Mouse (Mus musculus) heart, embryonic 14.5 days (tissue): ENCODE measurements around the gene Phlda1. TPM values are rescaled to one million over a fixed set of nuclear protein-coding genes. Genes with fewer than 3 reads are reported as not detected.
A peak's percentile ranks its signal among the peaks of the same experiment; 100 is the strongest.

Source experiments
- ATAC-seq: fragments of 200-750 bp; cut with Nextera tagmentation; 2 replicates; pipeline ENCODE4 v1.8.0; 2017; ENCODE audit warnings: low read depth, moderate TSS enrichment; ENCODE audit not compliant: insufficient number of reproducible peaks, insufficient read depth, low FRiP score
- H3K27ac ChIP-seq, 2 experiments: fragments of 200-500 bp in 1 of 2; fragments of 300-500 bp in 1 of 2; sonication (generic) in 1 of 2; replicated peaks in 1 of 2; 2 replicates each; pipeline ENCODE4 v1.5.1; 2012 to 2014; ENCODE audit warnings: low read depth in 2 of 2, low read length in 2 of 2, control low read depth in 1 of 2, mild to moderate bottlenecking in 1 of 2, mixed read lengths in 1 of 2; ENCODE audit not compliant: control insufficient read depth in 1 of 2, insufficient read depth in 1 of 2
- H3K27me3 ChIP-seq: fragments of 300-500 bp; sonication (generic); 2 replicates; pipeline ENCODE4 v1.6.1; 2014; ENCODE audit warnings: mild to moderate bottlenecking, low read length, control low read depth; ENCODE audit not compliant: control insufficient read depth, insufficient read depth
- H3K36me3 ChIP-seq: fragments of 300-500 bp; sonication (generic); 2 replicates; pipeline ENCODE4 v1.6.1; 2014; ENCODE audit warnings: mild to moderate bottlenecking, control low read depth, low read length, mixed read lengths; ENCODE audit not compliant: control insufficient read depth, insufficient read depth
- H3K4me1 ChIP-seq, 2 experiments: fragments of 200-500 bp in 1 of 2; fragments of 300-500 bp in 1 of 2; sonication (generic) in 1 of 2; 2 replicates each; pipeline ENCODE4 v1.6.1; 2012 to 2014; ENCODE audit warnings: low read length in 2 of 2, control low read depth in 1 of 2, mixed read lengths in 1 of 2; ENCODE audit not compliant: control insufficient read depth in 2 of 2, insufficient read depth in 2 of 2
- H3K4me2 ChIP-seq: fragments of 300-500 bp; sonication (generic); 2 replicates; pipeline ENCODE4 v1.6.1; 2014; ENCODE audit warnings: mild to moderate bottlenecking, low read length
- H3K4me3 ChIP-seq, 2 experiments: fragments of 200-500 bp in 1 of 2; fragments of 300-500 bp in 1 of 2; sonication (generic) in 1 of 2; 2 replicates each; pipeline ENCODE4 v1.5.1; 2012 to 2014; ENCODE audit warnings: low read length in 2 of 2, mild to moderate bottlenecking in 2 of 2, control low read depth in 1 of 2, low read depth in 1 of 2, moderate library complexity in 1 of 2; ENCODE audit not compliant: control insufficient read depth in 1 of 2, insufficient read depth in 1 of 2
- H3K9ac ChIP-seq: fragments of 300-500 bp; sonication (generic); 2 replicates; pipeline ENCODE4 v1.6.1; 2014; ENCODE audit warnings: mild to moderate bottlenecking, low read length
- H3K9me3 ChIP-seq: fragments of 300-500 bp; sonication (generic); 2 replicates; pipeline ENCODE4 v1.6.1; 2016; ENCODE audit warnings: low read length, control low read depth; ENCODE audit not compliant: control insufficient read depth
- WGBS: fragments of 180-500 bp; shearing (Covaris S2); extraction: QIAGEN DNeasy Blood & Tissue Kit; methylation state at CpG from one replicate; pipeline ENCODE4 v1.1.7; 2014; 5-methylcytosine and 5-hydroxymethylcytosine counted together
- polyA plus RNA-seq: library from polyadenylated mRNA; unstranded; fragments of >200 nt; fragmentation: Nextera tagmentation; extraction: Ambion mirVana; gene quantifications from 2 replicates; pipeline ENCODE4 v1.2.1, GENCODE M21; 2014

The Phlda1 gene
- polyA plus RNA-seq, 1 experiment from 2014 or later, result 23.3 TPM

GRCm38 (mm10) chr10:111471166-111471565 is 34.9 kb upstream of the Phlda1 start:
- Histone ChIP-seq H3K9ac (no peak overlapping the region), H3K4me2 (no peak overlapping the region), H3K27me3 (no peaks in the 10 kb centered on the region), H3K4me3 (no peak overlapping the region), H3K27ac (no peak overlapping the region), H3K9me3 (no peaks in the 10 kb centered on the region), H3K4me1 (peaks cover 3 to 13% of the 10 kb centered on the region in 2 experiments; a peak in 3 of 4 replicates), H3K36me3 (0 out of 2 replicates have a peak, but pooled peaks cover 3% of the 10 kb centered on the region)
- 82% methylated on average over 9 of the region's 9 CpGs for WGBS
- no peak for ATAC-seq

- Histone ChIP-seq H3K27me3 (no peaks in the 10 kb centered on the region), H3K4me2 (peak within 1 kb of the TSS; percentile 76), H3K9me3 (no peaks in the 10 kb centered on the region), H3K27ac (peak within 1 kb of the TSS; percentile 83 to 87), H3K4me3 (peak within 1 kb of the TSS; percentile 92 to 100), H3K36me3 (0 out of 2 replicates have a peak, but pooled peaks cover 3% of the 10 kb centered on the region), H3K9ac (peak within 1 kb of the TSS; percentile 95), H3K4me1 (peaks cover 4 to 20% of the 10 kb centered on the region in 2 experiments)
- under 1% methylated on average over 80 of the region's 80 CpGs for WGBS
- ATAC-seq, result peak; percentile 98
Observed at GRCm38 (mm10) chr10:111472686-111473510, 33.2 kb upstream of the Phlda1 start, which contains the start of gene Nap1l1. TSS of gene Nap1l1 (plus strand) at chr10:111473223.

- under 1% methylated on average over 50 of the region's 58 CpGs for WGBS
- 0 out of 2 replicates have a peak, but pooled peaks cover 3% of the 10 kb centered on the region for H3K36me3 ChIP-seq
- H3K9me3 ChIP-seq, result no peaks in the 10 kb centered on the region
- ATAC-seq, result peak; percentile 76
- H3K4me3 ChIP-seq, result peak overlapping the region; percentile 92 to 100
- peaks cover 4 to 20% of the 10 kb centered on the region in 2 experiments for H3K4me1 ChIP-seq
- no peaks in the 10 kb centered on the region for H3K27me3 ChIP-seq
- H3K27ac ChIP-seq, result peak overlapping the region; percentile 83 to 87
- peak overlapping the region; percentile 95 for H3K9ac ChIP-seq
- H3K4me2 ChIP-seq, result peak overlapping the region; percentile 76
Observed at GRCm38 (mm10) chr10:111473511-111474371, 32.3 kb upstream of the Phlda1 start.

GRCm38 (mm10) chr10:111476301-111476700 is 29.8 kb upstream of the Phlda1 start:
- H3K36me3 ChIP-seq, result peaks cover 7% of the 10 kb centered on the region
- no peaks in the 10 kb centered on the region for H3K9me3 ChIP-seq
- no peak overlapping the region for H3K4me3 ChIP-seq
- peaks cover 4 to 20% of the 10 kb centered on the region in 2 experiments for H3K4me1 ChIP-seq
- no peak overlapping the region for H3K27ac ChIP-seq
- H3K4me2 ChIP-seq, result no peak overlapping the region
- WGBS, result 58% methylated on average over 4 of the region's 4 CpGs
- no peak overlapping the region for H3K9ac ChIP-seq
- no peak for ATAC-seq
- no peaks in the 10 kb centered on the region for H3K27me3 ChIP-seq

- Histone ChIP-seq H3K27ac (no peak overlapping the region), H3K9me3 (no peaks in the 10 kb centered on the region), H3K4me1 (peaks cover 4 to 20% of the 10 kb centered on the region in 2 experiments), H3K4me3 (no peak overlapping the region), H3K9ac (no peak overlapping the region), H3K4me2 (no peak overlapping the region), H3K27me3 (no peaks in the 10 kb centered on the region), H3K36me3 (peaks cover 14% of the 10 kb centered on the region)
- no peak for ATAC-seq
- 81% methylated on average over 6 of the region's 6 CpGs for WGBS
Observed at GRCm38 (mm10) chr10:111476989-111477510, 29.0 kb upstream of the Phlda1 start.

- no peak for ATAC-seq
Observed at GRCm38 (mm10) chr10:111479599-111479998, 26.5 kb upstream of the Phlda1 start.

GRCm38 (mm10) chr10:111482654-111483053 is 23.4 kb upstream of the Phlda1 start:
- H3K4me3 ChIP-seq, result no peak overlapping the region
- 89% methylated on average over 2 of the region's 2 CpGs for WGBS
- ATAC-seq, result no peak
- H3K9me3 ChIP-seq, result no peaks in the 10 kb centered on the region
- H3K27me3 ChIP-seq, result no peaks in the 10 kb centered on the region
- H3K36me3 ChIP-seq, result peaks cover 60% of the 10 kb centered on the region
- H3K27ac ChIP-seq, result no peak overlapping the region
- peaks cover 0 to 4% of the 10 kb centered on the region in 2 experiments; a peak in 1 of 4 replicates for H3K4me1 ChIP-seq
- no peak overlapping the region for H3K4me2 ChIP-seq
- H3K9ac ChIP-seq, result no peak overlapping the region

More at GRCm38 (mm10) chr10:111479599-111479998, 26.5 kb upstream of the Phlda1 start:
- Histone ChIP-seq H3K9ac (no peak overlapping the region), H3K9me3 (no peaks in the 10 kb centered on the region), H3K36me3 (peaks cover 34% of the 10 kb centered on the region), H3K27me3 (no peaks in the 10 kb centered on the region), H3K4me2 (no peak overlapping the region), H3K4me3 (no peak overlapping the region), H3K27ac (no peak overlapping the region), H3K4me1 (peaks cover 2 to 20% of the 10 kb centered on the region in 2 experiments; a peak in 3 of 4 replicates)
- WGBS, result 85% methylated on average over 5 of the region's 5 CpGs
